Mouse (Mus musculus): Measurements from ENCODE around the gene Utp11.

GRCm38 (mm10) chr4:124657781-124658180 is 35.6 kb downstream of the Utp11 start:
- TF ChIP-seq CTCF (IDR thresholded peaks at IDR 0.05) (no peak), EP300 (IDR thresholded peaks at IDR 0.05) (no peak)
